Mouse (Mus musculus): Measurements from ENCODE around the gene Ptgfrn. TPM values are rescaled to one million over a fixed set of nuclear protein-coding genes. Genes with fewer than 3 reads are reported as not detected.

The Ptgfrn gene
- polyA plus RNA-seq, 1 experiment from 2014 or later, result 4.2 TPM

GRCm38 (mm10) chr3:101111321-101111720 lies 1.2 kb upstream of the Ptgfrn start:
- no peak overlapping the region for H3K4me2 ChIP-seq (ENCODE audit: low read length)
- peaks cover 6% of the 10 kb centered on the region; the same call in 1 of the 2 replicates for H3K27me3 ChIP-seq (ENCODE audit: control insufficient read depth, insufficient read depth, low read length)
- no peaks in the 10 kb centered on the region for H3K9me3 ChIP-seq (ENCODE audit: control insufficient read depth, low read length)
- H3K27ac ChIP-seq (replicated peaks; ENCODE audit: low read depth, low read length), result no peak overlapping the region
- no peak for DNase-seq
- no peak for ATAC-seq (ENCODE audit: low FRiP score, low TSS enrichment)
- WGBS, result 48% methylated on average over 10 of the region's 10 CpGs
- H3K4me1 ChIP-seq (ENCODE audit: control insufficient read depth, insufficient read depth, low read length), result peaks cover 34% of the 10 kb centered on the region
- no peaks in the 10 kb centered on the region for H3K36me3 ChIP-seq (ENCODE audit: control insufficient read depth, insufficient read depth, low read length)
- H3K4me3 ChIP-seq (replicated peaks; ENCODE audit: low read depth, low read length), result no peak overlapping the region
- H3K9ac ChIP-seq (replicated peaks; ENCODE audit: low read length), result no peak overlapping the region

DNA sequence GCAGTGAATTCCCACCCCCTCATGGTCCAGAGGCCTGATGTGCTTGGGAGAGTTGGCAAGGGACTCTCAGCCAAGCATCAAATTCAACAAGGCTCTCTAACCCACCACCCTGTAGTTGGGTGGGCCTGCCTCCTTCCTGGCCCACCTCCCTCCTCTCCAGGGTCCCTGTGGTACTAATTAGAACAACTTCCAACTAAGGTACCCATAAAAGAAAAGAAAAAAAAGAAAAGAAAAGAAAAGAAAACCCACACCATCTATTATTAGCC lies 693 bp upstream of the Ptgfrn start:
- H3K27me3 ChIP-seq (ENCODE audit: control insufficient read depth, insufficient read depth, low read length), result peaks cover 6% of the 10 kb centered on the region; the same call in 1 of the 2 replicates
- DNase-seq (no peak), ATAC-seq (ENCODE audit: low FRiP score, low TSS enrichment) (peak; percentile 24; the same call in 1 of the 2 replicates)
- H3K4me1 ChIP-seq (ENCODE audit: control insufficient read depth, insufficient read depth, low read length), result peaks cover 37% of the 10 kb centered on the region
- H3K9me3 ChIP-seq (ENCODE audit: control insufficient read depth, low read length), result no peaks in the 10 kb centered on the region
- no peak overlapping the region for H3K27ac ChIP-seq (replicated peaks; ENCODE audit: low read depth, low read length)
- peak overlapping the region; percentile 88; the same call in 1 of the 2 replicates for H3K9ac ChIP-seq (replicated peaks; ENCODE audit: low read length)
- peak overlapping the region; percentile 66 for H3K4me3 ChIP-seq (replicated peaks; ENCODE audit: low read depth, low read length)
- H3K4me2 ChIP-seq (ENCODE audit: low read length), result peak overlapping the region; percentile 92
- H3K36me3 ChIP-seq (ENCODE audit: control insufficient read depth, insufficient read depth, low read length), result no peaks in the 10 kb centered on the region

GRCm38 (mm10) chr3:101109558-101110021 lies 488 bp downstream of the Ptgfrn start:
- Histone ChIP-seq H3K9me3 (ENCODE audit: control insufficient read depth, low read length) (no peaks in the 10 kb centered on the region), H3K4me2 (ENCODE audit: low read length) (peak overlapping the region; percentile 92), H3K4me3 (replicated peaks; ENCODE audit: low read depth, low read length) (peak overlapping the region; percentile 66), H3K9ac (replicated peaks; ENCODE audit: low read length) (peak overlapping the region; percentile 88), H3K4me1 (ENCODE audit: control insufficient read depth, insufficient read depth, low read length) (peaks cover 47% of the 10 kb centered on the region), H3K27me3 (ENCODE audit: control insufficient read depth, insufficient read depth, low read length) (peaks cover 6% of the 10 kb centered on the region; the same call in 1 of the 2 replicates), H3K27ac (replicated peaks; ENCODE audit: low read depth, low read length) (peak overlapping the region; percentile 70), H3K36me3 (ENCODE audit: control insufficient read depth, insufficient read depth, low read length) (no peaks in the 10 kb centered on the region)
- DNase-seq (peak; percentile 59), ATAC-seq (ENCODE audit: low FRiP score, low TSS enrichment) (peak; percentile 59)
- WGBS, result under 1% methylated on average over 33 of the region's 47 CpGs

DNA sequence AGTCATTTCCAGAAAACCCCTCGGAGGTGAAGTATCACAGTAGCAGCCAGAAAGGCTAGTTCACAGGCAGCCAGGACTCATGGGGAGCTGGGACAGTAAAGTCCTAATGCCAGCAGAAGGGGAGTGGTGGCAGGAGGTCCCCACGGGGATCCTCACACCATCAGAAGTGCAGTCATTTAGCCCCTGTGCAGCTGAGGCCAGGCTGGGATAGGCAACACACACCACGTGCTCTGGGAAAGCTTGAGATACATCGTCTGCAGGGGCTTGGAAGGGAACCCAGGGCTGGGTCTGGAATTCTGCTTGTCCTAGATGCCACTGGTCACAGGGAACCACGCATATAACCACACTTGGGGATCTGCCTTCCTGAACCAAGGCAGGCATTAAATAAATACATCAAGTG lies 1.2 kb downstream of the Ptgfrn start:
- H3K9me3 ChIP-seq (ENCODE audit: control insufficient read depth, low read length), result no peaks in the 10 kb centered on the region
- H3K4me2 ChIP-seq (ENCODE audit: low read length), result peak overlapping the region; percentile 92
- H3K9ac ChIP-seq (replicated peaks; ENCODE audit: low read length), result peak overlapping the region; percentile 88
- no peaks in the 10 kb centered on the region for H3K36me3 ChIP-seq (ENCODE audit: control insufficient read depth, insufficient read depth, low read length)
- no peak for ATAC-seq (ENCODE audit: low FRiP score, low TSS enrichment)
- no peak for DNase-seq
- WGBS, result 17% methylated on average over 5 of the region's 5 CpGs
- no peak overlapping the region for H3K27ac ChIP-seq (replicated peaks; ENCODE audit: low read depth, low read length)
- H3K27me3 ChIP-seq (ENCODE audit: control insufficient read depth, insufficient read depth, low read length), result peaks cover 6% of the 10 kb centered on the region; the same call in 1 of the 2 replicates
- H3K4me3 ChIP-seq (replicated peaks; ENCODE audit: low read depth, low read length), result peak overlapping the region; percentile 66
- peaks cover 47% of the 10 kb centered on the region for H3K4me1 ChIP-seq (ENCODE audit: control insufficient read depth, insufficient read depth, low read length)

DNA sequence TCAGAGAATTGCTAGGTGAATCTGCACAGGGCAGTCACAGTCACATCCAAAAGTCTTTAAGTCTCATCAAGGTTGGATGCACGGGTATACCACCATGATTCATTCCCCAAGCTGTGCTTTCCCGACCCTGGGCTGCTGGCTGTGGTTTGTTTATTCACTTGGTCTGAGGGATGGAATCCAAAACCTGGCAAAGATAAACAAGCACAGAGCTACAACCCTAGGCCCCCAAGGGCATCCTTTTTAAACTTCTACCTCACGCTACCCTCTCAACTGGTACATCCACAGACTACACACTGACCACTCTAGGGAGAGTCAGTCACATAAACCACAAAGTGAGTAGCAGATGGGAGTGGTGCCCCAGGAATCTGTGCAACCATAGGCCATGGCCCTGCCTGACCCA lies 1.8 kb downstream of the Ptgfrn start:
- H3K36me3 ChIP-seq (ENCODE audit: control insufficient read depth, insufficient read depth, low read length), result no peaks in the 10 kb centered on the region
- DNase-seq, result no peak
- 75% methylated on average over 3 of the region's 3 CpGs for WGBS
- ATAC-seq (ENCODE audit: low FRiP score, low TSS enrichment), result no peak
- no peak overlapping the region for H3K9ac ChIP-seq (replicated peaks; ENCODE audit: low read length)
- H3K27ac ChIP-seq (replicated peaks; ENCODE audit: low read depth, low read length), result no peak overlapping the region
- peaks cover 47% of the 10 kb centered on the region for H3K4me1 ChIP-seq (ENCODE audit: control insufficient read depth, insufficient read depth, low read length)
- peaks cover 6% of the 10 kb centered on the region; the same call in 1 of the 2 replicates for H3K27me3 ChIP-seq (ENCODE audit: control insufficient read depth, insufficient read depth, low read length)
- no peaks in the 10 kb centered on the region for H3K9me3 ChIP-seq (ENCODE audit: control insufficient read depth, low read length)
- H3K4me2 ChIP-seq (ENCODE audit: low read length), result peak overlapping the region; percentile 92
- H3K4me3 ChIP-seq (replicated peaks; ENCODE audit: low read depth, low read length), result 0 out of 2 replicates have a peak overlapping the region, but pooled peaks have one; percentile 66

GRCm38 (mm10) chr3:101106326-101106725 lies 3.8 kb downstream of the Ptgfrn start:
- H3K36me3 ChIP-seq (ENCODE audit: control insufficient read depth, insufficient read depth, low read length), result no peaks in the 10 kb centered on the region
- no peaks in the 10 kb centered on the region for H3K27me3 ChIP-seq (ENCODE audit: control insufficient read depth, insufficient read depth, low read length)
- H3K4me3 ChIP-seq (replicated peaks; ENCODE audit: low read depth, low read length), result no peak overlapping the region
- H3K9ac ChIP-seq (replicated peaks; ENCODE audit: low read length), result no peak overlapping the region
- 92% methylated on average over 3 of the region's 3 CpGs for WGBS
- ATAC-seq (ENCODE audit: low FRiP score, low TSS enrichment), result no peak
- H3K4me1 ChIP-seq (ENCODE audit: control insufficient read depth, insufficient read depth, low read length), result peaks cover 42% of the 10 kb centered on the region
- H3K27ac ChIP-seq (replicated peaks; ENCODE audit: low read depth, low read length), result no peak overlapping the region
- no peak for DNase-seq
- no peak overlapping the region for H3K4me2 ChIP-seq (ENCODE audit: low read length)
- H3K9me3 ChIP-seq (ENCODE audit: control insufficient read depth, low read length), result no peaks in the 10 kb centered on the region

DNA sequence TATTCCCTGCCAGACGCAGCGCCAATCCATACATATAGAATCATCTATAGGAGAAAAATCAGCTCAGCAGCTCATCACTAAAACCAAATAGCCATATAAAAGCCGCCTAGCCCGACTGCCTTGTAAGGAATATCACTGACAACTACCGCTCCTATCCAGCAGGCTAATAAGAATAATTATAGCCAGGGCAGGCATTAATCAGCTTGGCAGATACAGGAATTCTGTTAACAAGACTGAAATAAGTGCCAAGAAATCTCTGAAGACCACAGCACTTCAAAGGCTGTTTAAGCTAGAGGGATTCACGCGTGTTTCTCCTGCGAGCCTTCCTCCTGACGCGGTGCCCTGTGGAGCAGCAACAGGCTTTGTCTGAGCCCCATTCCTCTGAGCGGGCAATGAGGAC lies 4.6 kb downstream of the Ptgfrn start:
- no peaks in the 10 kb centered on the region for H3K36me3 ChIP-seq (ENCODE audit: control insufficient read depth, insufficient read depth, low read length)
- WGBS, result 48% methylated on average over 11 of the region's 11 CpGs
- no peaks in the 10 kb centered on the region for H3K9me3 ChIP-seq (ENCODE audit: control insufficient read depth, low read length)
- no peak overlapping the region for H3K4me3 ChIP-seq (replicated peaks; ENCODE audit: low read depth, low read length)
- peaks cover 34% of the 10 kb centered on the region for H3K4me1 ChIP-seq (ENCODE audit: control insufficient read depth, insufficient read depth, low read length)
- no peaks in the 10 kb centered on the region for H3K27me3 ChIP-seq (ENCODE audit: control insufficient read depth, insufficient read depth, low read length)
- peak; percentile 51 for DNase-seq
- ATAC-seq (ENCODE audit: low FRiP score, low TSS enrichment), result no peak
- H3K4me2 ChIP-seq (ENCODE audit: low read length), result peak overlapping the region; percentile 19; the same call in 1 of the 2 replicates
- no peak overlapping the region for H3K27ac ChIP-seq (replicated peaks; ENCODE audit: low read depth, low read length)
- no peak overlapping the region for H3K9ac ChIP-seq (replicated peaks; ENCODE audit: low read length)

GRCm38 (mm10) chr3:101104883-101105282 lies 5.2 kb downstream of the Ptgfrn start:
- H3K36me3 ChIP-seq (ENCODE audit: control insufficient read depth, insufficient read depth, low read length), result no peaks in the 10 kb centered on the region
- no peaks in the 10 kb centered on the region for H3K9me3 ChIP-seq (ENCODE audit: control insufficient read depth, low read length)
- ATAC-seq (ENCODE audit: low FRiP score, low TSS enrichment), result no peak
- no peaks in the 10 kb centered on the region for H3K27me3 ChIP-seq (ENCODE audit: control insufficient read depth, insufficient read depth, low read length)
- no peak overlapping the region for H3K4me3 ChIP-seq (replicated peaks; ENCODE audit: low read depth, low read length)
- 0 out of 2 replicates have a peak overlapping the region, but pooled peaks have one; percentile 37 for H3K27ac ChIP-seq (replicated peaks; ENCODE audit: low read depth, low read length)
- WGBS, result 85% methylated on average over 9 of the region's 9 CpGs
- H3K9ac ChIP-seq (replicated peaks; ENCODE audit: low read length), result no peak overlapping the region
- peaks cover 32% of the 10 kb centered on the region for H3K4me1 ChIP-seq (ENCODE audit: control insufficient read depth, insufficient read depth, low read length)
- no peak overlapping the region for H3K4me2 ChIP-seq (ENCODE audit: low read length)
- no peak for DNase-seq

DNA sequence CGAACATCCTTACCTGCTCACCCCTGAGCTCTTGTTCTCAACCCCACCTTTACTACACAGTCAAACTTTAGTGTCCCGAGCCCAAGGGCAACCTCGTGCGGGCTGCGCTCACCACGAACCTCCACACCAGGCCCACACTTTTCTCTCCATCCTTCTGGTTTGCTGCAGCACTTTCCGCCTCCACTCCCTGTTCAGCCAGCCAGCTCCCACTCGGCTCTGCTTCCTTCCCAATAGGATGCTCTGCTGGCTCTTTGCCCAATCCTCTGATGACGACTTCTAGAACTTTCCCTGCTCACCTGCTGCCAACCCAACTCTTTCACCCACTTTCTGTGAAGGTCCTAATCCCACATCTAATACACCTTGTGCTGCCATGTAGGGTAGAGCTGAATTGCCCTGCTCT lies 6.3 kb downstream of the Ptgfrn start:
- DNase-seq, result no peak
- ATAC-seq (ENCODE audit: low FRiP score, low TSS enrichment), result no peak

More for the DNA sequence above, 6.3 kb downstream of the Ptgfrn start:
- 88% methylated on average over 9 of the region's 9 CpGs for WGBS
- H3K4me2 ChIP-seq (ENCODE audit: low read length), result no peak overlapping the region
- H3K4me3 ChIP-seq (replicated peaks; ENCODE audit: low read depth, low read length), result no peak overlapping the region
- no peak overlapping the region for H3K9ac ChIP-seq (replicated peaks; ENCODE audit: low read length)
- H3K9me3 ChIP-seq (ENCODE audit: control insufficient read depth, low read length), result no peaks in the 10 kb centered on the region
- no peaks in the 10 kb centered on the region for H3K27me3 ChIP-seq (ENCODE audit: control insufficient read depth, insufficient read depth, low read length)
- H3K36me3 ChIP-seq (ENCODE audit: control insufficient read depth, insufficient read depth, low read length), result no peaks in the 10 kb centered on the region
- peaks cover 24% of the 10 kb centered on the region for H3K4me1 ChIP-seq (ENCODE audit: control insufficient read depth, insufficient read depth, low read length)
- no peak overlapping the region for H3K27ac ChIP-seq (replicated peaks; ENCODE audit: low read depth, low read length)
